ENCODE assay signal across 18 mouse cellular contexts in the genomic region with DNA sequence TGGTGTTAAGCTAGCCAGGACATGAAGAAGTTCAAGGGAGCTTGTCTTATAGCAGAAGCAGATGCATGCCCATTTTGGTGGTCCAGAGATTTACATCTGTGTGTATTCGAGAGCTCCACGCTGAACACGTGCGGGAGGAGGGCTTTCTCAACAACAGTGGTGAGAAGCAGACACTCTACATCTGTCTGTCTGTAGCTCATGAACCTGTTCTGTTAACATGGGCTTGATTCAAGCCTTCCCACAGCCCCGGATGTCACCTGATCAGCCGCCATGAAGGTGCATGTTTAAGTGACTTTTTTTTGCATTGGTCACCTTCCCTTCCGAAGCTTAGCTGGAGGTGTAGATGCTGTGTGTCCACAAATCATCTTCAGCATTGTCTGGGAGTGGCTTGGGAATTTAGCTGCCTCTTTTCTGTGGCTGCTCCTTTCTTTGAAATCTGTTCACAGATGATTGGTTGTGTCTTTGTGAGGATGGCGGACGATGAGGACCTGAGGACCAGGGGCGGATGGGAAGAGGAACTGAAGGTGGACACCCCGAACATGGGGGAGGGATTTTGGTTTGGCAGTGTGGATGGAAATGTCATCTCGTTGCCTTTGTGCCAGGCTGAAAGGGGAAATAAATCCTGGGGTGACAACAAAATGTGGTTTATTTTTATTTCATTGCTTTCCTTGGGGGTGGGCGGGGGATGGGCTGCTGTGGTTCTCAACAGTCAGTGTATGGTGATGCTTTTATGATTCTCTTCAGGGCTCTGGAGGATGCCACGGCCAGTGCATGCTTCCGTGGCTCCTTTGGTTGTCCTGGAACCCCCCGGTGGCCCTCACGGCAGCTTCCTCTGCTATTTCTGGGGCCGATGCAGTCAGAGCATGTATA. TPM values are rescaled to one million over a fixed set of nuclear protein-coding genes. Genes with fewer than 3 reads are reported as not detected.
A peak's percentile ranks its signal among the peaks of the same experiment; 100 is the strongest.
DNase-seq lines count a peak whose midpoint lies in the region; ATAC-seq lines count a peak whose summit lies in the region.
"Had no signal": no experiment of that assay in that cellular context is flagged by ENCODE, and none has a peak within 500 bp of the region (broad histone marks: within the 10 kb centered on the region; RNA-seq: fewer than 3 reads in every experiment).

No protein-coding gene starts in this region.

- H3K4me3 ChIP-seq in heart, embryonic 11.5 days (ENCODE audit: low read depth, low read length): no peak overlapping the region
- H3K4me3 ChIP-seq: forebrain, embryonic 15.5 days; liver, embryonic 15.5 days; neural tube, embryonic 13.5 days had no signal

- DNase-seq in heart, adult 11 months: peak; percentile 95
- peak; percentile 78 for DNase-seq in CD4-positive helper T cell, adult 2 months (ENCODE audit: low read depth, low spot score)
- peak; percentile 78 for DNase-seq in naive thymus-derived CD4-positive, alpha-beta T cell, adult 2 months (ENCODE audit: low read depth)
- DNase-seq in gastrocnemius, postnatal 36 days: no peak
- no peak for DNase-seq in B cell, adult 2 months
- DNase-seq: cerebellum, postnatal 14 days; heart, postnatal 10 days; kidney, adult 8-10 months; right cerebral cortex, postnatal 14 days had no signal

- no peaks in the 10 kb centered on the region for H3K36me3 ChIP-seq in heart, embryonic 11.5 days (ENCODE audit: control insufficient read depth, insufficient read depth, low read length)
- H3K36me3 ChIP-seq: forebrain, embryonic 15.5 days; liver, embryonic 15.5 days; neural tube, embryonic 13.5 days had no signal

- H3K4me1 ChIP-seq in heart, embryonic 11.5 days (ENCODE audit: control insufficient read depth, insufficient read depth, low read length): peaks cover 10% of the 10 kb centered on the region; the same call in 1 of the 2 replicates
- H3K4me1 ChIP-seq: forebrain, embryonic 15.5 days; liver, embryonic 15.5 days had no signal

- H3K9ac ChIP-seq in heart, embryonic 11.5 days (ENCODE audit: low read depth, low read length): no peak overlapping the region
- H3K9ac ChIP-seq: forebrain, embryonic 15.5 days; liver, embryonic 15.5 days; neural tube, embryonic 13.5 days had no signal

- no peak for ATAC-seq in heart, embryonic 11.5 days (replicated peaks; ENCODE audit: insufficient number of reproducible peaks, low FRiP score, low TSS enrichment)
- peak; percentile 59 for ATAC-seq in granulocyte monocyte progenitor cell, adult 5-6 weeks (replicated peaks; ENCODE audit: poor library complexity, severe bottlenecking)
- no peak for ATAC-seq in erythroid progenitor cell, adult 5-6 weeks (replicated peaks; ENCODE audit: low FRiP score, poor library complexity, severe bottlenecking)
- ATAC-seq: forebrain, embryonic 15.5 days; hindbrain, embryonic 16.5 days; lung, postnatal 0 days had no signal

- no peaks in the 10 kb centered on the region for H3K27me3 ChIP-seq in heart, embryonic 11.5 days (ENCODE audit: control insufficient read depth, insufficient read depth, low read length)
- H3K27me3 ChIP-seq: forebrain, embryonic 15.5 days; liver, embryonic 15.5 days; neural tube, embryonic 13.5 days had no signal

- WGBS in heart, embryonic 11.5 days (ENCODE audit: insufficient replicate concordance): 79% methylated on average over 18 of the region's 18 CpGs

- H3K9me3 ChIP-seq in heart, embryonic 11.5 days (replicated peaks; ENCODE audit: control insufficient read depth, low read length): no peaks in the 10 kb centered on the region
- H3K9me3 ChIP-seq: forebrain, embryonic 15.5 days; liver, embryonic 15.5 days; neural tube, embryonic 13.5 days had no signal

- H3K4me2 ChIP-seq in heart, embryonic 11.5 days: no peak overlapping the region
- H3K4me2 ChIP-seq: forebrain, embryonic 15.5 days; liver, embryonic 15.5 days; neural tube, embryonic 13.5 days had no signal

- intact Hi-C loops in gastrocnemius, postnatal 36 days (cut with DNase I): no loop called here

- H3K27ac ChIP-seq in heart, embryonic 11.5 days (ENCODE audit: low read depth, low read length): no peak overlapping the region
- H3K27ac ChIP-seq: forebrain, embryonic 15.5 days; liver, embryonic 15.5 days; stomach, postnatal 0 days had no signal

RNA-seq across cellular contexts. Expression of a gene that starts 25.3 kb away (rescaled TPM):
- polyA plus RNA-seq in heart, embryonic 11.5 days (2014; fragmentation: Nextera tagmentation; extraction: Ambion mirVana): 16.2 and 16.7 TPM in 2 replicates
- 0.99 and 1.6 TPM in 2 replicates for total RNA-seq in granulocyte monocyte progenitor cell, adult 5-6 weeks (2014; fragmentation: Nextera tagmentation)
- total RNA-seq in granulocyte monocyte progenitor cell, adult 5-6 weeks (2017): 2.6 and 5.3 TPM in 2 replicates
- 1 to 10 TPM; 5.0 to 6.5 TPM for total RNA-seq in gastrocnemius, postnatal 36 days (2021)
- total RNA-seq in erythroid progenitor cell, adult 5-6 weeks (2015; ENCODE audit: low replicate concordance): 2.5 and 5.0 TPM in 2 replicates
- total RNA-seq in erythroid progenitor cell, adult 5-6 weeks (2017; ENCODE audit: low replicate concordance): 2.6 and 3.4 TPM in 2 replicates

Comparison
In these comparisons a context has a peak if more than half of its experiments do, and no peak if none do; other contexts are left out.
1. DNase-seq: peak in heart, adult 11 months (single experiment), CD4-positive helper T cell, adult 2 months (single experiment) and naive thymus-derived CD4-positive, alpha-beta T cell, adult 2 months (single experiment); none in gastrocnemius, postnatal 36 days (0 of 2) and B cell, adult 2 months (0 of 2).